Mouse (Mus musculus) right cerebral cortex, postnatal 4 days (tissue): ENCODE measurements around the gene Mta3.

Experiments used
- DNase-seq: peaks from one replicate; pipeline ENCODE4 v3.0.0-alpha.2; 2022

Mta3 gene

GRCm38 (mm10) chr17:83706116-83706593 lies at the start of gene Mta3:
Mta3 (plus strand) TSS chr17:83706163.
- DNase-seq: peak; percentile 77

- no peak for DNase-seq
Measured at GRCm38 (mm10) chr17:83657375-83657774, 48.6 kb upstream of the Mta3 start.

- DNase-seq: no peak
Measured at GRCm38 (mm10) chr17:83658943-83659342, 47.0 kb upstream of the Mta3 start.

GRCm38 (mm10) chr17:83664761-83665160 lies 41.2 kb upstream of the Mta3 start:
- no peak for DNase-seq

GRCm38 (mm10) chr17:83666597-83667287 lies 39.2 kb upstream of the Mta3 start:
- DNase-seq: no peak

GRCm38 (mm10) chr17:83667934-83668690 lies 37.9 kb upstream of the Mta3 start:
- DNase-seq: no peak

- DNase-seq: no peak
Measured at GRCm38 (mm10) chr17:83672685-83673084, 33.3 kb upstream of the Mta3 start.

- no peak for DNase-seq
Measured at GRCm38 (mm10) chr17:83677370-83677769, 28.6 kb upstream of the Mta3 start.

- DNase-seq: no peak
Measured at GRCm38 (mm10) chr17:83681977-83682376, 24.0 kb upstream of the Mta3 start.

GRCm38 (mm10) chr17:83684475-83684874 lies 21.5 kb upstream of the Mta3 start:
- no peak for DNase-seq

- no peak for DNase-seq
Measured at GRCm38 (mm10) chr17:83690418-83690817, 15.5 kb upstream of the Mta3 start.

GRCm38 (mm10) chr17:83691379-83691778 lies 14.6 kb upstream of the Mta3 start:
- DNase-seq: no peak

- no peak for DNase-seq
Measured at GRCm38 (mm10) chr17:83693941-83694340, 12.0 kb upstream of the Mta3 start.

GRCm38 (mm10) chr17:83695785-83696184 lies 10.2 kb upstream of the Mta3 start:
- no peak for DNase-seq

- DNase-seq: no peak
Measured at GRCm38 (mm10) chr17:83699062-83699724, 6.8 kb upstream of the Mta3 start.

GRCm38 (mm10) chr17:83700125-83700524 lies 5.8 kb upstream of the Mta3 start:
- DNase-seq: no peak

GRCm38 (mm10) chr17:83704469-83704868 lies 1.5 kb upstream of the Mta3 start:
- no peak for DNase-seq

GRCm38 (mm10) chr17:83705352-83706115 lies 429 bp upstream of the Mta3 start:
- DNase-seq: peak; percentile 40

GRCm38 (mm10) chr17:83706594-83707126 lies 697 bp downstream of the Mta3 start:
- peak; percentile 26 for DNase-seq

- no peak for DNase-seq
Measured at GRCm38 (mm10) chr17:83707372-83707771, 1.4 kb downstream of the Mta3 start.

- DNase-seq: no peak
Measured at GRCm38 (mm10) chr17:83707846-83708245, 1.9 kb downstream of the Mta3 start.

- no peak for DNase-seq
Measured at GRCm38 (mm10) chr17:83708256-83708655, 2.3 kb downstream of the Mta3 start.

- no peak for DNase-seq
Measured at GRCm38 (mm10) chr17:83708891-83709290, 2.9 kb downstream of the Mta3 start.
